Mouse (Mus musculus) megakaryocyte, embryonic 14.5 days (primary cell): ENCODE measurements at regions not wholly inside any gene's neighbourhood (a gene's known extent, or its start where the extent isn't known, plus 50 kb on each side); places are given as distances from the start of the nearest gene placed in this dataset.

Source experiments
- H3K27me3 ChIP-seq: replicated peaks from 2 replicates; pipeline ENCODE3; 2012; ENCODE audit warnings: inconsistent platforms
- H3K36me3 ChIP-seq: replicated peaks from 2 replicates; pipeline ENCODE3; 2012; ENCODE audit warnings: low read length, inconsistent platforms, mixed read lengths
- H3K4me1 ChIP-seq: 2 replicates; pipeline ENCODE4 v1.6.1; 2012; ENCODE audit warnings: inconsistent platforms
- H3K4me3 ChIP-seq: replicated peaks from 2 replicates; pipeline ENCODE3; 2012; ENCODE audit warnings: moderate library complexity, mild to moderate bottlenecking, inconsistent platforms
- H3K9me3 ChIP-seq: 2 replicates; pipeline ENCODE4 v1.6.1; 2012; ENCODE audit warnings: inconsistent platforms
- FLI1 ChIP-seq: IDR thresholded peaks from 2 replicates; pipeline ENCODE4 v1.6.1; 2012; ENCODE audit warnings: low read length, inconsistent platforms, mixed read lengths
- GATA1 ChIP-seq: IDR thresholded peaks from 3 replicates; pipeline ENCODE4 v1.6.1; 2012; ENCODE audit warnings: mixed read lengths, low read length, inconsistent platforms, borderline replicate concordance

GRCm38 (mm10) chr7:116847846-116848730, 343.9 kb downstream of the Nucb2 start:
- H3K36me3 ChIP-seq: no peaks in the 10 kb centered on the region
- no peaks in the 10 kb centered on the region for H3K27me3 ChIP-seq
- H3K4me1 ChIP-seq: no peaks in the 10 kb centered on the region
- H3K9me3 ChIP-seq: peaks cover 11% of the 10 kb centered on the region
- no peak overlapping the region for H3K4me3 ChIP-seq
- TF ChIP-seq FLI1: no peak
- TF ChIP-seq GATA1: no peak

- H3K4me3 ChIP-seq: no peak overlapping the region
- no peaks in the 10 kb centered on the region for H3K27me3 ChIP-seq
- no peaks in the 10 kb centered on the region for H3K4me1 ChIP-seq
- TF ChIP-seq GATA1 (no peak), FLI1 (no peak)
- no peaks in the 10 kb centered on the region for H3K36me3 ChIP-seq
- H3K9me3 ChIP-seq: peaks cover 11% of the 10 kb centered on the region
Measured at GRCm38 (mm10) chr7:116853351-116853750, 349.2 kb downstream of the Nucb2 start.

DNA sequence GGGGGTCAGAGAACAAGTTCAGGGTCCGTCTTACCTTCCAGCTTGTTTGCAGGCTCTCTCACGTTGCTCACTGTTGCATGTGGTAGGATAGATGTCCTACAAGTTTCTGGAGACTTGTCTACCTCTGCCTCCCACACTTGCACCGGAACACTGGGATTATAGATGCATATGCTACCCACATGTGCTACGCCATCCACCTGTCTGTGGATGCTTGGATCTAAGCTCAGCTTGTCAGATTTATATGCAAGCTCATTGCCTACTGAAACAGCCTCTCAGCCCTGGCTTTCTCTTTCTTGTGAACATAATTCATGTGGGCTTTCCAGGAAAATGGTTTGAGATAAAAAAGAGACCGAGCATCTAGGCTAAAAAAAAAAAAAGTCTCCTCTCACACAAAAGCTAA, 353.0 kb downstream of the Nucb2 start:
- no peak overlapping the region for H3K4me3 ChIP-seq
- no peak for TF ChIP-seq GATA1
- TF ChIP-seq FLI1: no peak
- no peaks in the 10 kb centered on the region for H3K36me3 ChIP-seq
- no peaks in the 10 kb centered on the region for H3K27me3 ChIP-seq
- no peaks in the 10 kb centered on the region for H3K4me1 ChIP-seq
- peaks cover 17% of the 10 kb centered on the region for H3K9me3 ChIP-seq

DNA sequence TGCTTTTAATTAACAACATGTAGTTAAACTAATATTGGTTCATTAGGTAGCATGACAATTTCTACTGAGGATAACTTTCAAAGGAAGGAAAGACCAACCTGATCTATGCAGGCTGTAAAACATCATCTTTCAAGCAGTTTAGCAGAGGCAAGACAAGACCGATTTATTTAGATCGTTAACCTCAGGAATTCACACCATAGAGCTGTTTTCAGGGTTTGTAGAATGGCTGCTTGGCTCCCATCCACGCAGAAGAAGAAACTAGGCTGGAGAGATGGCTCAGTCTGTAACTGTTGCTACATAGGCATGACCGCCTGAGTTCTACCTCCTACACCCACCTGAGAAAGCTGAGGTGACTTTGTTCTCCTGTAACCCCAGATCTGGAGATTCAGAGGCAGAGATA, 353.6 kb downstream of the Nucb2 start:
- Histone ChIP-seq H3K9me3 (peaks cover 17% of the 10 kb centered on the region), H3K27me3 (no peaks in the 10 kb centered on the region)

DNA sequence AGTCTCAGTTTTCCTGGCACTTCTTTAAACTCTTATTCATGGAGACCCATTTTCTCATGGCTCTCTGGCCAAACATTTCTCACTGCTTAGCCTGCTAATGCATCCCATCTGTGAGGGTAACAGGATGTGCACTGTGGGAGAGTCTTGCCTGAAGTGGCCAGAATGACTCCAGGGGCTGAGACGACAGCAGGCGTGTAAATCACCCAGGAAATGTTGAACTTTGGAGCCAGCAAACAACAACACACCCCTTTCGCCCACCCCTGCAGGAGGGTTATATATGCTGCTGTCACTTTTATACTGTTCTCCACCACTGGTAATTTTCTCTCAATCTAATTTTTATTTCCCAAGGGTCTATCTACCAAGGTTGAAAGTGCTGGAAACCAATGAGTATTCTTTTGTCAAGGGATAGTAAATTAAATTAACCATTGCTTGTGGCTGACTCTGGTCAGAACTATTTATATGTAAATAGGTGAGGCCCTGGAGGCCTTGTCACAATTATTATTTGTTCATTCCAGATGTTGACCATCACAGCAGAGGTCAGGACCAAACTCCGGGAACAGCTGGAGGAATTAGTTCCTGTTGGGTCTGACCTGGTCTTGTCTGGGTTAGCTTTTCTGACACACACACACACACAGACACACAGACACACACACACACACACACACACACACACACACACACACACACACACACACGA, 378.2 kb downstream of the Nucb2 start:
- Histone ChIP-seq H3K27me3 (no peaks in the 10 kb centered on the region), H3K4me1 (no peaks in the 10 kb centered on the region), H3K9me3 (0 out of 2 replicates have a peak, but pooled peaks cover 4% of the 10 kb centered on the region), H3K4me3 (no peak overlapping the region), H3K36me3 (no peaks in the 10 kb centered on the region)
- TF ChIP-seq GATA1 (no peak), FLI1 (no peak)

More for the DNA sequence above, 353.6 kb downstream of the Nucb2 start:
- Histone ChIP-seq H3K36me3 (no peaks in the 10 kb centered on the region), H3K4me3 (no peak overlapping the region), H3K4me1 (no peaks in the 10 kb centered on the region)
- TF ChIP-seq GATA1 (no peak), FLI1 (no peak)

- no peak for TF ChIP-seq FLI1
- no peak for TF ChIP-seq GATA1
- H3K36me3 ChIP-seq: no peaks in the 10 kb centered on the region
- H3K4me1 ChIP-seq: no peaks in the 10 kb centered on the region
Measured at GRCm38 (mm10) chr7:116893846-116894245, 389.7 kb downstream of the Nucb2 start.

GRCm38 (mm10) chr7:116915797-116916196, 411.6 kb downstream of the Nucb2 start:
- H3K4me3 ChIP-seq: no peak overlapping the region
- no peaks in the 10 kb centered on the region for H3K27me3 ChIP-seq
- 0 out of 2 replicates have a peak, but pooled peaks cover 7% of the 10 kb centered on the region for H3K9me3 ChIP-seq
- no peaks in the 10 kb centered on the region for H3K36me3 ChIP-seq
- no peaks in the 10 kb centered on the region for H3K4me1 ChIP-seq
- TF ChIP-seq FLI1 (no peak), GATA1 (no peak)

More at GRCm38 (mm10) chr7:116893846-116894245, 389.7 kb downstream of the Nucb2 start:
- H3K27me3 ChIP-seq: no peaks in the 10 kb centered on the region
- H3K4me3 ChIP-seq: no peak overlapping the region
- H3K9me3 ChIP-seq: peaks cover 17% of the 10 kb centered on the region

DNA sequence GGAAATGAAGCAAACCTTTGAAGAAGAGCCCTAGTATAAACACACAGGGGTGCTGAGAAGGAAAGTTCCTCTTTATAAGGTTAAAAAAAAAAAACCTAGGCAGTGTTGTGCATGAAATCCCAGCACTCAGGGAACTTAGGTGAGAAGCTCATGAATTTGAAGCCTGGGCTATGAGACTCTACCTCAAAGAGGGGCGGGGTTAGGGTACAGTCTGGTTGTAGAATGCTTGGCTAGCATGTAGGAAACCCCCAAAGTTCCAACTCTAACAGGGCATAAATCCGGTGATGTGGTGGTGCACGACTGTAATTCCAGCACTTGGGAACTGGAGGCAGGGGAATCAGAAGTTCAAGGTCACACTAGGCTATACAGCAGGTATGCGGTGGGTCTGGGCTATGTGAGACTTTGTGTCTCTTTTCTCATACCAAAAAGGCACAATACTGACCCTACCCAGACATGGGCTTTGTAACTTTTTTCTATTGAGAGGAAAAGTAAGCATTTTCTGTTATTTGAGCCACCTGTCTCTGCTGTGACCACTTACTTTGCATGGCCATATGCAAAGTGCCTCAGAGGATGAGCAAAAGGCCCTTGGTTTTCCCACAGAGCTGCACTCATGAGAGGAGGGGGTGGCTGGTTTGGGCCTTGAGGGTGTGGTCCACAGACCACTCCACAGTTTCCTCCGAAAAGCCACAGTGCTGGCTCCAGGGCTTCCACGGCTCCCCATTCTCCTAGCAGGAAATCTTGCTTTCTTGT, 413.9 kb downstream of the Nucb2 start:
- no peaks in the 10 kb centered on the region for H3K27me3 ChIP-seq
- no peaks in the 10 kb centered on the region for H3K36me3 ChIP-seq
- no peak overlapping the region for H3K4me3 ChIP-seq
- TF ChIP-seq FLI1: no peak
- no peak for TF ChIP-seq GATA1
- no peaks in the 10 kb centered on the region for H3K4me1 ChIP-seq
- 0 out of 2 replicates have a peak, but pooled peaks cover 7% of the 10 kb centered on the region for H3K9me3 ChIP-seq

- Histone ChIP-seq H3K4me1 (no peaks in the 10 kb centered on the region), H3K4me3 (no peak overlapping the region), H3K36me3 (no peaks in the 10 kb centered on the region), H3K27me3 (no peaks in the 10 kb centered on the region), H3K9me3 (peaks cover 9% of the 10 kb centered on the region)
- TF ChIP-seq FLI1: no peak
- TF ChIP-seq GATA1: no peak
Measured at GRCm38 (mm10) chr7:116946448-116946847, 434.3 kb upstream of the Xylt1 start.
